Mouse (Mus musculus) central nervous system, embryonic 18 days (tissue): ENCODE results near the gene Rars. TPM values are rescaled to one million over a fixed set of nuclear protein-coding genes. Genes with fewer than 3 reads are reported as not detected.

Source experiments
- polyA plus RNA-seq: library from polyadenylated mRNA; depleted of rRNA; stranded (reverse); fragments of >200 nt; gene quantifications from 2 replicates; pipeline ENCODE4 v1.2.3, GENCODE M21; 2012; rRNA removed

Gene Rars
- polyA plus RNA-seq, result 56.3 and 60.6 TPM in 2 replicates

DNA sequence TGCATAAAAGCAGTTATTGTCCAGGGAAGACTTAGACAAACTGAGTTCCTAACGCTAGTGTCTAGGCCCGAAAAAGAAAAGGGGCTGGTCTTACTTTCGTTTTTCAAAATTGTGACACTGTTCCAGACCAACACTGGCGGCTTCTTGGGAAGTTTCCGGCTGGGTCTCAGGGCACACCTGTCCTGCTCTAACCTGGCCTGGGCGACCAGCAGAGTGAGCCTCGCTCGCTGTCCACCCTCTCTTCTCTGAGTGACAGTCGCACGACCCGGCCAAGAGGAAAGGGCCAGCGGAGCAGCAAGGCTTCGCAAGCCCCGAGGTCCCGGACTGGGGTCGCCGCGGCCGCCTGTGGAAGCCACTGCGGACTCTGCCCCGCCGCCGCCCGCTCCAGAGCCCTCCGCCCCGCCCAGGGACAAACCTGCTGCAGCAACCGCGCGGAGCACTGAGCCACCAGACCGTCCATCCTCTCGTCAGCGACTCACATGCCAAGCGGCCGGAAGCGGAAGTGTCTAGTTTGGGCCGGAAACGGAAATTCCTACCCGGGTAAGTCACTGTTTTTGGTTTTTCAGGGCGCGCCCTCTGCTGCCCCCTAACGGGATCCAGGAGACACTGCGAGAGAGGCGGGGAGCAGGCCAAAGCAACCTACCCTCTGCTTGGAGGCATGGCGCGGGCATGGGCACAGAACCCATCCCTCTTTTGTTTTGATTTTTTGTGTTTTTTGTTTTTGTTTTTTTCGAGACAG lies at the start of gene Rars:
Gene Rars (minus strand): TSS at position 485 of the 739 bp plus-strand sequence.

DNA sequence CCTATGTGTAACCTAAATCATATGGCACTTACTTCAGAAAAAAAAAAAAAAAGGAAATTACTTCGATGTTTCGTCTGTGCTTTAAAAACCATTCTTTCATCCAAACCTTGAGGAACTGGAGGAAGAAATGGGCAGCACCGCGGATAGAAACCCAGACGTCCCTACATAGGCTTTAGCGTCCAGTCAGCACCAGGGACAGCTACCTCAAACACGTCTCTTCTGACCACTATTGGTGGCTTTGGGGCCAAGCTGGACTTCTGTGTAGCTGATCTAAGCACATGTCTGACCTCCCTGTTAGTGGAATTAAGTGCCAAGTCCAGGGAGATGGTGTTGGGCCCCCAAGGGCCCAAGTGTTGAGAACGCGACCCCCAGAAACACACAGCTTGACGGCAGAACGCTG lies 35.4 kb downstream of the Rars start, which contains the start of gene Fbll1:
Gene Fbll1 (minus strand): TSS at position 11 of the 400 bp plus-strand sequence.

DNA sequence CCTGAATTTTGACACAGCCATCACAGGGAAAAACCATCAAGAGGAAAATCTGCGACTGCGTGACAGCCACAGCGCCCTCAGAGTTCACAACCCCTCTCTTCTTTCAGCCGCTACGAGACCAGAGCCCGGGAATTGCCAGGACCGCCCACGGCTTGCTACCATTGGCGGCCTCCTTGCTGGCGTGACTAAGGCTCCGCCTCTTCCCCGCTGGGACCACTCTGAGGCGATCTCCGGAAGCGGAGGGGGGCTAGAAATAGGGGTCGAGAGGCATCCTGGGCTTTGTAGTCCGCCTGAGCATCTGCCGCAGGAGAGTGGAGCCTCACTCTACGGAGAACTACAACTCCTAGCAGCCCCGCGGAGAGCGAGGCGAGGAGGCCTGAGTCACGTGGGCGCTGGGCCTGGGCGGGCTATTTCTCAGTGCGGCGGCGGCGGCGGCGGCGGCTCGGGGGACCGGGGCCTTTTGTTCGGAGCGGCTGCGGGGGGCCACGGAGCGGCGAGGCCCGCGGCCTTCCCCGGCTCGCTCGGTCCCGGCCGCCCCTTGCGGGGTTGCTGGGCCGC lies 65.0 kb downstream of the Rars start, which contains the start of gene Pank3:
Gene Pank3 (plus strand): TSS at position 297 of the 558 bp plus-strand sequence.

Other genes starting within 250 kb of the Rars start
- gene Pank3, start 65.0 kb downstream of the Rars start, polyA plus RNA-seq, result 35.5 and 38.3 TPM in 2 replicates
- gene Fbll1, start 35.6 kb downstream of the Rars start, polyA plus RNA-seq, result 107 and 111 TPM in 2 replicates
- gene Wwc1, start 146.0 kb upstream of the Rars start, polyA plus RNA-seq, result 39.6 and 49.7 TPM in 2 replicates